Mouse (Mus musculus): ENCODE data around the gene Pcgf6. TPM values are rescaled to one million over a fixed set of nuclear protein-coding genes. Genes with fewer than 3 reads are reported as not detected.

Gene Pcgf6
- polyA plus RNA-seq, 1 experiment = not detected

DNA sequence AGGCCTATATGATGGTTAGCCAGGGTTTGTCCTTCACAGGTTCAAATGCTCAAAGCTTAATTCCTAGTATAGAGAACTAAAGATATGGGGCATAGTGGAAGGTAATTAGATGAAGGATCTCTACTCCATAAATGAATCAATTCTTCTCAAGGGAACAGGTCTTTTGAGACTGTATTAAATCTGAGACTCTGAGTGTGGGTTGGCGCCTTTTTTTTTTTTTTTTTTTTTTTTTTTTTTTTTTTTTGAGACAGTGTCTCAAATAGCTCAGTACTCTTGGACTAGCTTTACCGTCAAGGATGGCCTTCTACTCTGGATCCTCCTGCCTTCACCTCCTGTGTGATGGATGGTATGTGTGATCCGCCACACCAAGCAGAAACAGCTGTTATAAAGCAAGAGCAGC lies 14.1 kb downstream of the Pcgf6 start:
- no peak overlapping the region for H3K27ac ChIP-seq (ENCODE audit: insufficient read depth, low read depth, low read length)
- 84% methylated on average over 3 of the region's 3 CpGs for WGBS
- H3K4me1 ChIP-seq (ENCODE audit: control insufficient read depth, insufficient read depth, low read length) = 0 out of 2 replicates have a peak, but pooled peaks cover 2% of the 10 kb centered on the region
- H3K4me3 ChIP-seq (ENCODE audit: insufficient read depth, low read depth, low read length) = no peak overlapping the region
- TF ChIP-seq CTCF (IDR thresholded peaks at IDR 0.05; ENCODE audit: insufficient read depth, low read depth, low read length) = no peak
- no peak for TF ChIP-seq POLR2A (IDR thresholded peaks at IDR 0.05; ENCODE audit: insufficient read depth, low read depth, low read length)

DNA sequence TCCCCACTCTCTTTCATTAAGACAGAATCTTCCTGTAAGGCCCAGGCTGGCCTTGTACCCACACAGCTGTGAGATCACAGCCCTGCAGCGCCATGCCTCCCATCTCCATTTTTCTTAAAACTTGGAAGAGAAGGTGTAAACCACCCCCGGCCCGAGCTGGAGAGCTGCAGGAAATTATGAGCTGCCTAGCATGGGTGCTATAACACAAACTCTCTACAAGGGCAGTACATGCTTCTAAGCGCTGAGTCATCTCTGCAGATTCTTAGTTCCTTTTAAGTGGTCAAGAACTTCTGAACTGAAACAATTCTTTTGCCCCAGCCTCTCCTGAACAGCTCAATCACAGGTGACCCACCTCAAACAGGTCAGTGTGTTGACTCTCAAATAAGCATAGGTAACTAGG lies 15.8 kb downstream of the Pcgf6 start:
- WGBS = 76% methylated on average over 4 of the region's 4 CpGs
- TF ChIP-seq POLR2A (IDR thresholded peaks at IDR 0.05; ENCODE audit: insufficient read depth, low read depth, low read length) (no peak), CTCF (IDR thresholded peaks at IDR 0.05; ENCODE audit: insufficient read depth, low read depth, low read length) (no peak)
- H3K4me1 ChIP-seq (ENCODE audit: control insufficient read depth, insufficient read depth, low read length) = no peaks in the 10 kb centered on the region
- H3K27ac ChIP-seq (ENCODE audit: insufficient read depth, low read depth, low read length) = no peak overlapping the region
- no peak overlapping the region for H3K4me3 ChIP-seq (ENCODE audit: insufficient read depth, low read depth, low read length)

DNA sequence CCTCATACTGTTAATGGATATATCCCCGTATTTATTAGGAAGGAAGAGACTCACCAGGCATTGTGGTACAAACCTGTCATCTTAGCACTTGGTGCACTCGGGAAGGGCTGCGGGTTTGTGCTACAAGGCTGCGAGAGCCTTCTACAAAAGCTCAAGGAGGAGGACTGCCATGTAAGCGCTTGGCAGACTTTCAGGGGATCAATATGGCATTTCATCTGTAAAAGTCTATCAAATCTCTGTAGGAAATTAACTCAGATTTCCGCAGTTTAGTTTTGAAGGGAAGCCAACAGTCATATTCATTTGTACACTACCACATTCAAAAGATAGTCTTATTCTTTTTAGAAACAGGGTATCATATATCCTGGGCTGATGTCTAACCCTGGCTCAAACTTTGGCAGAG lies 18.9 kb downstream of the Pcgf6 start:
- TF ChIP-seq POLR2A (IDR thresholded peaks at IDR 0.05; ENCODE audit: insufficient read depth, low read depth, low read length) (no peak), CTCF (IDR thresholded peaks at IDR 0.05; ENCODE audit: insufficient read depth, low read depth, low read length) (no peak)
- Histone ChIP-seq H3K4me1 (ENCODE audit: control insufficient read depth, insufficient read depth, low read length) (no peaks in the 10 kb centered on the region), H3K4me3 (ENCODE audit: insufficient read depth, low read depth, low read length) (no peak overlapping the region), H3K27ac (ENCODE audit: insufficient read depth, low read depth, low read length) (no peak overlapping the region)
- 91% methylated on average over 6 of the region's 6 CpGs for WGBS

DNA sequence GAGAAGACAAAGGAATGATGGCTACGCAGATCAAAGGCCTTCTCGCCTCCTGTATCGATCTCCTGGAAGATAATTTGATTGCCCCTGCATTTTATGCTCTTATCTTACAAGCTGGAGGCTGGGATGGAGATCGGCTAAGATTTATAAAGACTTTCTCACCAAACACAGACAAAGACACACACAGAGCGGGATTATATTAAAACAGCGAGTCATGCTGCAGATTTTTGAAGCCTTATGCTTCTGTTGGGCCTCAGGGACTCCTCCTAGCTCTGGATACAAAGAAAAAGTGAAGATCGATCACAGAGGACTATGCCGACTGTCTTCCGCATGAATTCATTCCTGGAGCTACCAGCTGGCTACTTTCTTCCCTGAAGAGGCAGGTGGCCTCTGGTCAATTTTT lies 20.9 kb downstream of the Pcgf6 start:
- Histone ChIP-seq H3K4me1 (ENCODE audit: control insufficient read depth, insufficient read depth, low read length) (no peaks in the 10 kb centered on the region), H3K27ac (ENCODE audit: insufficient read depth, low read depth, low read length) (no peak overlapping the region), H3K4me3 (ENCODE audit: insufficient read depth, low read depth, low read length) (no peak overlapping the region)
- WGBS = 78% methylated on average over 9 of the region's 9 CpGs
- TF ChIP-seq POLR2A (IDR thresholded peaks at IDR 0.05; ENCODE audit: insufficient read depth, low read depth, low read length) = no peak
- no peak for TF ChIP-seq CTCF (IDR thresholded peaks at IDR 0.05; ENCODE audit: insufficient read depth, low read depth, low read length)

DNA sequence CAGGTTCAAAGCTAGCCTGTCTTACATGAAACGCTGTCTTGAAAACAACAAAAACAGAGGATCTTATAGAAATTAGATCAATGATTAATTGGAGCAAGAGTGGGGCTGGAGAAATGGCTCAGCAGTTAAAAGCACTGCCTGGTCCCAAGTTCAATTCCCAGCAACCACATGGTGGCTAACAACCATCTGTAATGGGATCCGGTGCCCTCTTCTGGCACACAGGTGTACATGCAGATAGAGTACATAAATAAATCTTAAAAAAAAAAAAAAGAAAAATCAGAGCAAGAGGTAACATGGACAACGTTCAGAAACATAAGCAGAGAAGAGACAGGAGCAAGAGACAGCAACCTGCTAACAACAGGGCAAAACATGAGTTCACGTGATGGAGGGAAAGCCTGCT lies 24.2 kb downstream of the Pcgf6 start:
- no peak for TF ChIP-seq CTCF (IDR thresholded peaks at IDR 0.05; ENCODE audit: insufficient read depth, low read depth, low read length)
- no peak for TF ChIP-seq POLR2A (IDR thresholded peaks at IDR 0.05; ENCODE audit: insufficient read depth, low read depth, low read length)
- H3K4me3 ChIP-seq (ENCODE audit: insufficient read depth, low read depth, low read length) = no peak overlapping the region
- H3K27ac ChIP-seq (ENCODE audit: insufficient read depth, low read depth, low read length) = no peak overlapping the region
- 86% methylated on average over 4 of the region's 4 CpGs for WGBS
- H3K4me1 ChIP-seq (ENCODE audit: control insufficient read depth, insufficient read depth, low read length) = no peaks in the 10 kb centered on the region

DNA sequence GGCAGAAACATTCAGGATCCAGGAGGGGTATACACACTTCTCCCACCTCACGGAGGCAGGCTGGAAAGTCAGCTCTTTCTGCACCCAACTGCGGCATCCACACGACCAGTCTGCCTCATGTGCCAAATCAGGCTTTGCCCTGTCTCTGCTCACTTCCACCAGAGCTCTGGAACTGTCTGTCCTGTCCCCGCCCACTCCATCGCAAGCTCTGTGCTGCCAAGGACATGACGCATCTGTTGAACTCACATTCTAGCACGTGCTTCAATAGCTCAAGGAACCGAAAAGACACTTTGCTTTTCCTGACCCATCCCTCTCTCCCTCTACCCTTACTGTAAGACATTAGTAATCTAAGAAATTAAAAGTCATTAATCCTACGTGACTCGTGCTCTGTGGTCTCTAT lies 25.8 kb downstream of the Pcgf6 start:
- no peaks in the 10 kb centered on the region for H3K4me1 ChIP-seq (ENCODE audit: control insufficient read depth, insufficient read depth, low read length)
- TF ChIP-seq CTCF (IDR thresholded peaks at IDR 0.05; ENCODE audit: insufficient read depth, low read depth, low read length) = no peak
- no peak for TF ChIP-seq POLR2A (IDR thresholded peaks at IDR 0.05; ENCODE audit: insufficient read depth, low read depth, low read length)
- 82% methylated on average over 10 of the region's 10 CpGs for WGBS
- H3K4me3 ChIP-seq (ENCODE audit: insufficient read depth, low read depth, low read length) = no peak overlapping the region
- H3K27ac ChIP-seq (ENCODE audit: insufficient read depth, low read depth, low read length) = no peak overlapping the region

DNA sequence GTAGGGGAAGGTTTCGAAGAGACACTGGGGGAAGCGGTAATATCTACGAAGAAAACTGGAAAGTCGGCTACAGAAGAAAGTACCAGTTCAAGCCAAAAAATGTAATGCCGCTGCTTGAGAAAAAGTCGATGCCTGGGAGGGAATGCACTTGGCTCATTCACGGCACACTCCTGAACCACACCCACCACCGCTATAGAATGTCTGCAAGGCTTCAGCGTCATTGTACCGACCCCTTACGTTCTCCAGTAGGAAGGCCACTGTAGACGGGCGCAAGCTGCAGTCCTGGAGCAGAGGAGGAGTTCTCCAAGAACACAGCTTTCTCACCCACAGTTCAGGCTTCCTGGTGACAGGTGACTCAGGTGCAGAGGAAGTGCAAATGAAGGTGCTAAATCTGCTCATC lies 27.2 kb downstream of the Pcgf6 start:
- Histone ChIP-seq H3K4me3 (ENCODE audit: insufficient read depth, low read depth, low read length) (no peak overlapping the region), H3K27ac (ENCODE audit: insufficient read depth, low read depth, low read length) (no peak overlapping the region), H3K4me1 (ENCODE audit: control insufficient read depth, insufficient read depth, low read length) (peaks cover 12% of the 10 kb centered on the region)
- WGBS = 86% methylated on average over 13 of the region's 13 CpGs
- TF ChIP-seq POLR2A (IDR thresholded peaks at IDR 0.05; ENCODE audit: insufficient read depth, low read depth, low read length) = no peak
- no peak for TF ChIP-seq CTCF (IDR thresholded peaks at IDR 0.05; ENCODE audit: insufficient read depth, low read depth, low read length)

DNA sequence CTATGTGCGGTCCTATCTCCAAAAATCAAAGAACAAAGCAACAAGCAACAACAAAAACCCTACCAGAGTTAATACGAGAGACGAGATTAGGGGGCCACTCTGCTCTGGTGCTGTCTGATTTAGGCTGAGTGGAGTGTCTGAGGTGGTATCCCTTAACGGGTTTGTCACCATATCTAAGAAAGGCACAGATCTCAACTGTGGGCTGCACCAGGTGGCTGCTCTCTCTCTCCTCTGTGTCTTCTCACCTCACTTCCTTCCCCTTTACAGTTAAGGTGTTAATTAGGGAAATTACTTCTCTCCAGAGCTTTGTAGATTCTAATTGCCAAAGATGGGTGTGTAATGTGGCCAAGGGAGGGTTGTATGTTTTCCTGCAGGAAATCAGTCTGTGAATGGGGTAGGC lies 28.0 kb downstream of the Pcgf6 start:
- no peak overlapping the region for H3K27ac ChIP-seq (ENCODE audit: insufficient read depth, low read depth, low read length)
- 86% methylated on average over 4 of the region's 4 CpGs for WGBS

DNA sequence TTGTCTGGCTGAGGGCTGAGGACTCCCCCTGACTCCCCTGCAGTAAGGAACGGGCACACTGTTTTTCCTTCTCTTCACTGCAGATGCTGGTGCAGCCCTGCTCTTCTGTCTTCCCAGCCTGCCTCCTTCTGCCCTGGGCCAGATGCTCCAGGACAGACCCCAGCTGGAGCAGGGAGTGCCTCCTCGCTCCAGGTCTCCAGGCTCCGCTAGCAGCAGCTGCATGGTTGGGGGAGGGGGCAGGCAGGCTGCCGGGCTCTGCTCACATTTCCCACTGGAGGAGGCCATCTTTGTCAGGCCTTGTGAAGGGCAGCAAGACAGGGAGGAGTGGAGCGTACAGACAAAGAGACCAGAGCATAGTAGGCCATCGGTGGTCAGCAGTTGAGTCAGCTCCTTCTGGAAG lies 31.4 kb downstream of the Pcgf6 start:
- TF ChIP-seq CTCF (IDR thresholded peaks at IDR 0.05; ENCODE audit: insufficient read depth, low read depth, low read length) = no peak
- TF ChIP-seq POLR2A (IDR thresholded peaks at IDR 0.05; ENCODE audit: insufficient read depth, low read depth, low read length) = no peak
- Histone ChIP-seq H3K27ac (ENCODE audit: insufficient read depth, low read depth, low read length) (no peak overlapping the region), H3K4me3 (ENCODE audit: insufficient read depth, low read depth, low read length) (peak overlapping the region; percentile 22; the same call in 1 of the 2 replicates), H3K4me1 (ENCODE audit: control insufficient read depth, insufficient read depth, low read length) (peaks cover 15% of the 10 kb centered on the region)
- WGBS = 28% methylated on average over 6 of the region's 6 CpGs

More for the DNA sequence above, 28.0 kb downstream of the Pcgf6 start:
- TF ChIP-seq POLR2A (IDR thresholded peaks at IDR 0.05; ENCODE audit: insufficient read depth, low read depth, low read length) (no peak), CTCF (IDR thresholded peaks at IDR 0.05; ENCODE audit: insufficient read depth, low read depth, low read length) (no peak)
- Histone ChIP-seq H3K4me3 (ENCODE audit: insufficient read depth, low read depth, low read length) (no peak overlapping the region), H3K4me1 (ENCODE audit: control insufficient read depth, insufficient read depth, low read length) (peaks cover 13% of the 10 kb centered on the region)

DNA sequence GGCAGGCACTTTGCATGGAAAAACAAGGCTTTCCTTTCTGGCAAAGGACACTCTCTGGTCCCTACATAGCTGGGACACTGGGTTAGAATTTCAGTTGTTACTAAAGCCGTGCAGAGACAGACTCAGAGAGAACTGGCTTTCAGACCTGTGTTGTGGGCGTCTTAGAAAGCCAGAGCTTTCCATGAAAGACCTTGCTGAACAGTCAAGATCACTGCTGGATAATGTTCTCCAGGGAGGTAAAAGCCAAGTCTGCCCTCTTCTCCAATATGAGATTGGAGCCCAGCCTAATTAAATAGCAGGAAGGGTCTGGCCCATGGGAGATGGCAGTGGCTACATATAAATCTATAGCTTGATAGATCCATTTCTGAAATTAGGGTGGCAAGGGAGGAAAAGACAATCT lies 32.4 kb downstream of the Pcgf6 start:
- Histone ChIP-seq H3K4me1 (ENCODE audit: control insufficient read depth, insufficient read depth, low read length) (peaks cover 17% of the 10 kb centered on the region), H3K27ac (ENCODE audit: insufficient read depth, low read depth, low read length) (no peak overlapping the region), H3K4me3 (ENCODE audit: insufficient read depth, low read depth, low read length) (no peak overlapping the region)
- TF ChIP-seq POLR2A (IDR thresholded peaks at IDR 0.05; ENCODE audit: insufficient read depth, low read depth, low read length) (no peak), CTCF (IDR thresholded peaks at IDR 0.05; ENCODE audit: insufficient read depth, low read depth, low read length) (no peak)
- 21% methylated on average over 2 of the region's 2 CpGs for WGBS
